Mouse (Mus musculus) ES-E14 (cell line): ENCODE results near the gene Tmem110. TPM values are rescaled to one million over a fixed set of nuclear protein-coding genes. Genes with fewer than 3 reads are reported as not detected.

Experiments
- DNase-seq: peaks from one replicate; pipeline ENCODE4 v3.0.0-alpha.2; 2013; ENCODE audit warnings: low read depth, low spot score
- H3K27ac ChIP-seq: 2 replicates; pipeline ENCODE4 v1.5.1; 2012; ENCODE audit warnings: low read depth, mild to moderate bottlenecking, low read length, moderate library complexity, mixed read lengths; ENCODE audit not compliant: poor library complexity, insufficient read depth, severe bottlenecking
- H3K36me3 ChIP-seq: 2 replicates; pipeline ENCODE4 v1.6.1; 2012; ENCODE audit warnings: mild to moderate bottlenecking, low read length, moderate library complexity, mixed read lengths; ENCODE audit not compliant: control insufficient read depth, poor library complexity, insufficient read depth, severe bottlenecking
- H3K4me1 ChIP-seq, 2 experiments: fragments of 150-350 bp in 1 of 2; sonication (generic) in 1 of 2; 2 replicates each; pipeline ENCODE4 v1.6.1; 2012; ENCODE audit warnings: low read length in 2 of 2, mild to moderate bottlenecking in 1 of 2, mixed read lengths in 1 of 2; ENCODE audit not compliant: control insufficient read depth in 2 of 2, insufficient read depth in 2 of 2, poor library complexity in 1 of 2
- H3K4me3 ChIP-seq, 2 experiments: fragments of 150-350 bp in 1 of 2; sonication (generic) in 1 of 2; 2 replicates each; pipeline ENCODE4 v1.5.1; 2012; ENCODE audit warnings: low read length in 2 of 2, low read depth in 1 of 2, mild to moderate bottlenecking in 1 of 2, mixed read lengths in 1 of 2; ENCODE audit not compliant: insufficient read depth in 1 of 2, poor library complexity in 1 of 2, severe bottlenecking in 1 of 2
- H3K9ac ChIP-seq: 2 replicates; pipeline ENCODE4 v1.6.1; 2012; ENCODE audit warnings: low read depth, mild to moderate bottlenecking, low read length, mixed read lengths; ENCODE audit not compliant: poor library complexity, insufficient read depth, severe bottlenecking
- H3K9me3 ChIP-seq: fragments of 150-350 bp; sonication (generic); 2 replicates; pipeline ENCODE4 v1.6.1; 2012; ENCODE audit warnings: low read depth, mild to moderate bottlenecking, low read length; ENCODE audit not compliant: control insufficient read depth, insufficient read depth
- CHD2 ChIP-seq: IDR thresholded peaks from 2 replicates; pipeline ENCODE4 v1.6.1; 2014; ENCODE audit warnings: mild to moderate bottlenecking, low read depth, low read length, inconsistent platforms
- HCFC1 ChIP-seq: IDR thresholded peaks from 2 replicates; pipeline ENCODE4 v1.6.1; 2012; ENCODE audit warnings: low read length, inconsistent platforms, borderline replicate concordance; ENCODE audit not compliant: insufficient read depth
- MAFK ChIP-seq: IDR thresholded peaks from 2 replicates; pipeline ENCODE4 v1.6.1; 2014; ENCODE audit warnings: mild to moderate bottlenecking, low read depth, low read length, inconsistent platforms; ENCODE audit not compliant: insufficient read depth
- ZC3H11A ChIP-seq: IDR thresholded peaks from 2 replicates; pipeline ENCODE4 v1.6.1; 2012; ENCODE audit warnings: low read depth, mild to moderate bottlenecking, inconsistent platforms, low read length, borderline replicate concordance
- ZNF384 ChIP-seq: IDR thresholded peaks from 2 replicates; pipeline ENCODE4 v1.6.1; 2012; ENCODE audit warnings: low read depth, low read length, inconsistent platforms
- in situ Hi-C, 2 experiments: fragments of 600-800 bp; cut with MboI; formaldehyde crosslinking; loops; one replicate each; pipeline ENCODE4 v1.15.1; 2025; ENCODE audit warnings: low sequenced_read_pairs in 2 of 2, inconsistent platforms in 1 of 2; ENCODE audit not compliant: unreplicated experiment in 2 of 2
- total RNA-seq: library from RNA; depleted of rRNA; stranded (reverse); fragments of 300-350 nt; gene quantifications from 2 replicates; pipeline ENCODE4 v1.2.3, GENCODE M21; 2012

Gene Tmem110
- total RNA-seq, 1 experiment = 21.8 TPM

DNA sequence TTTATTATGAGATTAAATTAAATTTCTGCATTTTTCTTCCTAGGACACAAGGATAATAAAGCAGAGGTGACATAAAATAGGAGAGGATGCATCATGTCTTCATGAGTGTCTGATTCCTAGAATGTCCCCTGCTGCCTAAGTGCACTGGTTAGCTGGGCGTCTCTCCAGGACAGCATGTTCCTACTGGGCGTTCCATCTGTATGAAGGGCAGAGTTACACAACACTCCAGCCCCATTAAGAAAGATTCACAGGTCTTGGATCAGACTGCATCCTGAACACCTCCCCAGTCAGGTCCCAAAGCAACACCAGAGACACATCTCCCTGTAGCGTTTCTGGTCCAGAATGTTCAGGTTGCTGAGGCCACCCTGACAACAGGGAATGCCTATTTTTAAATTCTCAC is 29.9 kb downstream of the Tmem110 start:
- no peak for DNase-seq
- Histone ChIP-seq H3K36me3 (peaks cover 2% of the 10 kb centered on the region; the same call in 1 of the 2 replicates), H3K9ac (no peak overlapping the region), H3K9me3 (no peaks in the 10 kb centered on the region), H3K4me3 (no peak overlapping the region), H3K4me1 (0 out of 4 replicates have a peak, but pooled peaks cover 0 to 2% of the 10 kb centered on the region in 2 experiments), H3K27ac (no peak overlapping the region)
- in situ Hi-C loops = loop anchor here in 1 of 2 experiments (10.0 kb wide), 1 partner anchor 61 kb away; no protein-coding TSS in a partner anchor
- no peak for TF ChIP-seq MAFK
- no peak for TF ChIP-seq ZC3H11A

DNA sequence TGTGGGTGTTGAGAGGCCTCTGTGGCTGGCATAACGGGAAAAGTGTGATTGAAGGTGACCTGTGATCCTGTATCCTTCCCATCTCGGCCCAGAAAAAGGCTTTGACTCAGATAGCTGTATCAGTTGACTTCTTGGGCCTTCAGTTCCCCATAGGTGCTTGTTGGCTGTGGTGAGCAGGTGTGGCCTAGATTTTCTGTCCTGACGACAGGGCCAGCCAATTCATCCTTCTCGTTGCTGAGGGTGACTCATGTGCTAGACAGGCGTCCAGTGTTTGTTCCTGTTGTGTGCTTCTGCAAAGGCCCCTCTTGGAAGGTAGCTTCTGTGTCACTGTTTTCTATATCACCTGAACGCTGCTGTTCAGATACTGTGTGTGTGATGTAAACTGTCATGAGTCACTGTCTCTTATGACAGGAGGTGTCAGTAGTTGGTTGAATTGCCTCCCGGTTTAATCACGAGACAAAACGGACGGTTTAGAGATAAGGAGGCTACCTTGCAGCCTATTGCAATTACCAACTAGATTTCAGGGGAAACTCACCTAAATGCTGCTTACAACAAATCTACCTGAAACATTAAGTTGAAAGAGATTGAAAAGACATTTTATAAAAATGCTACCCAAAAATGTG is 31.6 kb downstream of the Tmem110 start:
- Histone ChIP-seq H3K4me1 (0 out of 4 replicates have a peak, but pooled peaks cover 0 to 2% of the 10 kb centered on the region in 2 experiments), H3K36me3 (peaks cover 2% of the 10 kb centered on the region; the same call in 1 of the 2 replicates), H3K4me3 (no peak overlapping the region), H3K9me3 (no peaks in the 10 kb centered on the region), H3K27ac (no peak overlapping the region), H3K9ac (no peak overlapping the region)
- DNase-seq = no peak
- in situ Hi-C loops = loop anchor here in 1 of 2 experiments (10.0 kb wide), 1 partner anchor 62 kb away; no protein-coding TSS in a partner anchor
- no peak for TF ChIP-seq MAFK

- no peaks in the 10 kb centered on the region for H3K4me1 ChIP-seq
- H3K36me3 ChIP-seq = peaks cover 2% of the 10 kb centered on the region; the same call in 1 of the 2 replicates
- TF ChIP-seq ZNF384 (no peak), MAFK (no peak), ZC3H11A (no peak), CHD2 (no peak), HCFC1 (no peak)
- no peak overlapping the region for H3K4me3 ChIP-seq
- H3K9ac ChIP-seq = no peak overlapping the region
- H3K27ac ChIP-seq = no peak overlapping the region
- in situ Hi-C loops = loop anchor here in 1 of 2 experiments (10.0 kb wide), 1 partner anchor 63 kb away; no protein-coding TSS in a partner anchor
- no peak for DNase-seq
- no peaks in the 10 kb centered on the region for H3K9me3 ChIP-seq
Measured at GRCm38 (mm10) chr14:30857990-30858389, 32.6 kb downstream of the Tmem110 start.

- H3K27ac ChIP-seq = no peak overlapping the region
- no peaks in the 10 kb centered on the region for H3K9me3 ChIP-seq
- H3K9ac ChIP-seq = no peak overlapping the region
- peaks cover 2% of the 10 kb centered on the region; the same call in 1 of the 2 replicates for H3K36me3 ChIP-seq
- TF ChIP-seq HCFC1 (no peak), ZNF384 (no peak), ZC3H11A (no peak), CHD2 (no peak), MAFK (no peak)
- no peak for DNase-seq
- in situ Hi-C loops = no loop called here
- no peaks in the 10 kb centered on the region for H3K4me1 ChIP-seq
- H3K4me3 ChIP-seq = no peak overlapping the region
Measured at GRCm38 (mm10) chr14:30861421-30862125, 36.2 kb downstream of the Tmem110 start.

DNA sequence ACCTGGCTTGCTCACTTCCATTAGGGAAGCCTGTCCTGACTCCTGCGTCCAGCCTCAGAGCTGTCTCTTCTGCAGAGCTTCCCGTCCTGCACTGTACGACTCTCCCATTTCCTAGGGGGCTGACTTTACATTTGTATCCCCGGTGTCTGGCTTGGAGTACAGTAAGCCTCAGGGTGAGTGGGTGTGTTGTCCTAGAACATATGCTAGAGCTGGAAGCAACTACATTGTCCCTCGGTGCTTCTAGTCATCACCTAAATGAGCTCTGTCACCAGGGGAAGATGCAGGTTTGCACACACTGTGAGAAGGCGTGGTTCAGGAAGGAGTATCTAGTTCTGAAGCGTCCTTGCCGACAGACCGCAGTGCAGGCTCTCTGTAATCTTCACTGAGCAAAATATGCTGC is 37.0 kb downstream of the Tmem110 start:
- Histone ChIP-seq H3K4me1 (no peaks in the 10 kb centered on the region), H3K27ac (no peak overlapping the region), H3K4me3 (no peak overlapping the region), H3K36me3 (peaks cover 2% of the 10 kb centered on the region; the same call in 1 of the 2 replicates), H3K9me3 (no peaks in the 10 kb centered on the region), H3K9ac (no peak overlapping the region)
- TF ChIP-seq HCFC1 = no peak
- no peak for DNase-seq
- in situ Hi-C loops = no loop called here
